Comparison of ENCODE assay signal across 28 mouse cellular contexts in the genomic region with DNA sequence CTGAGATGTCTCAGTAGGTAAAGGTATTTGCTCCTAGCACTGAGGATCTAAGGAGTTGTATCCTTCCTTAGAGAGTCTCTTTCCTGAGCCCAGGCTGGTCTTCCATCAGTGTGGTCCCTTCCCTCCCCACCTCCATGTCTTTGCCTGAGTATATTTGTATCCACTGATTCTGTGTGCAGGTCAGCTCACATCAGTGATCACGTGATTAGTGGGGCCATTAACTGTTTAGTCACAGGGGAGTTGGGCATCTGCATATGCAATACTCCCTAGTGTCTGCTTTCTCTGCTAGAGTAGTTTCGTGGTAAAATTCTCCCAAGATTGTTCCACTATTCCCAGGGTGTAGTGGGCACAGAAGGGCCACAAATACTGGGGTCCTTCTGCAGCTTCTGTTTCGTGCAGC. TPM values are rescaled to one million over a fixed set of nuclear protein-coding genes. Genes with fewer than 3 reads are reported as not detected.
"Had no signal": no experiment of that assay in that cellular context is flagged by ENCODE, and none has a peak within 500 bp of the region (broad histone marks: within the 10 kb centered on the region; RNA-seq: fewer than 3 reads in every experiment).

No protein-coding gene starts in this region.

- H3K4me2 ChIP-seq: embryonic facial prominence, embryonic 12.5 days; embryonic facial prominence, embryonic 13.5 days; embryonic facial prominence, embryonic 15.5 days; forebrain, embryonic 12.5 days; forebrain, embryonic 13.5 days; forebrain, embryonic 15.5 days had no signal

- H3K9ac ChIP-seq: embryonic facial prominence, embryonic 12.5 days; embryonic facial prominence, embryonic 13.5 days; embryonic facial prominence, embryonic 15.5 days; forebrain, embryonic 12.5 days; forebrain, embryonic 13.5 days; forebrain, embryonic 15.5 days; forebrain, postnatal 0 days had no signal

- H3K27ac ChIP-seq: embryonic facial prominence, embryonic 10.5 days; embryonic facial prominence, embryonic 12.5 days; embryonic facial prominence, embryonic 13.5 days; embryonic facial prominence, embryonic 15.5 days; forebrain, embryonic 10.5 days; forebrain, embryonic 12.5 days; forebrain, embryonic 13.5 days; forebrain, embryonic 15.5 days; gastrocnemius, adult 2 months; heart, adult 2 months had no signal

- ATAC-seq: forebrain, embryonic 13.5 days; forebrain, embryonic 14.5 days; forebrain, embryonic 15.5 days; forebrain, embryonic 16.5 days; forebrain, postnatal 0 days had no signal

- H3K9me3 ChIP-seq: embryonic facial prominence, embryonic 10.5 days; embryonic facial prominence, embryonic 12.5 days; embryonic facial prominence, embryonic 13.5 days; embryonic facial prominence, embryonic 15.5 days; forebrain, embryonic 10.5 days; forebrain, embryonic 12.5 days; forebrain, embryonic 13.5 days; forebrain, embryonic 15.5 days had no signal

- H3K36me3 ChIP-seq: embryonic facial prominence, embryonic 10.5 days; embryonic facial prominence, embryonic 12.5 days; embryonic facial prominence, embryonic 13.5 days; embryonic facial prominence, embryonic 15.5 days; forebrain, embryonic 10.5 days; forebrain, embryonic 12.5 days; forebrain, embryonic 15.5 days had no signal

- H3K4me1 ChIP-seq: embryonic facial prominence, embryonic 10.5 days; embryonic facial prominence, embryonic 13.5 days; embryonic facial prominence, embryonic 15.5 days; forebrain, embryonic 10.5 days; forebrain, embryonic 12.5 days; forebrain, embryonic 13.5 days; forebrain, embryonic 15.5 days had no signal

- H3K27me3 ChIP-seq: embryonic facial prominence, embryonic 12.5 days; embryonic facial prominence, embryonic 13.5 days; embryonic facial prominence, embryonic 15.5 days; forebrain, embryonic 12.5 days; forebrain, embryonic 13.5 days; forebrain, embryonic 15.5 days had no signal

- H3K4me3 ChIP-seq: embryonic facial prominence, embryonic 10.5 days; embryonic facial prominence, embryonic 12.5 days; embryonic facial prominence, embryonic 13.5 days; embryonic facial prominence, embryonic 15.5 days; erythroblast, embryonic 14.5 days; forebrain, embryonic 10.5 days; forebrain, embryonic 12.5 days; forebrain, embryonic 13.5 days; forebrain, embryonic 15.5 days; gastrocnemius, adult 2 months; heart, adult 2 months had no signal

- DNase-seq: cerebellum, adult 8-10 months; cerebellum, adult 9-10 months; cerebellum, adult 9-11 months; cerebellum, postnatal 10 days; cerebellum, postnatal 14 days; cerebellum, postnatal 25 days; cerebellum, postnatal 36 days; embryo, embryonic 11 days; forebrain, postnatal 0 days; gastrocnemius, adult 2 months; gastrocnemius, postnatal 10 days; gastrocnemius, postnatal 14 days; gastrocnemius, postnatal 25 days; gastrocnemius, postnatal 36 days; heart, adult 11 months; heart, adult 18-20 months; heart, adult 2 months had no signal

RNA-seq across cellular contexts. Expression of gene Emcn, which starts 28.3 kb away (rescaled TPM):
- polyA plus RNA-seq: erythroblast, embryonic 14.5 days had no signal
